Mouse (Mus musculus): Measurements from ENCODE around the gene Dgkz.

- TF ChIP-seq POLR2A (IDR thresholded peaks at IDR 0.05; ENCODE audit: control insufficient read depth, extremely low read depth, insufficient read depth, low read length, poor library complexity) = no peak
- TF ChIP-seq CTCF (IDR thresholded peaks at IDR 0.05; ENCODE audit: borderline replicate concordance, control insufficient read depth, extremely low read depth, insufficient read depth, low read length, poor library complexity) = no peak
Measured at GRCm38 (mm10) chr2:91948792-91949241, 26.8 kb downstream of the Dgkz start.
